Mouse (Mus musculus): Measurements from ENCODE around the gene Abhd4. TPM values are rescaled to one million over a fixed set of nuclear protein-coding genes. Genes with fewer than 3 reads are reported as not detected.
"Not testable (repeated sequence)": the region's sequence is repeated elsewhere in the genome, so short reads cannot be mapped to it uniquely, and the experiment has no call there.

Abhd4 gene
- polyA plus RNA-seq, 1 experiment from 2014 or later = 113 TPM

DNA sequence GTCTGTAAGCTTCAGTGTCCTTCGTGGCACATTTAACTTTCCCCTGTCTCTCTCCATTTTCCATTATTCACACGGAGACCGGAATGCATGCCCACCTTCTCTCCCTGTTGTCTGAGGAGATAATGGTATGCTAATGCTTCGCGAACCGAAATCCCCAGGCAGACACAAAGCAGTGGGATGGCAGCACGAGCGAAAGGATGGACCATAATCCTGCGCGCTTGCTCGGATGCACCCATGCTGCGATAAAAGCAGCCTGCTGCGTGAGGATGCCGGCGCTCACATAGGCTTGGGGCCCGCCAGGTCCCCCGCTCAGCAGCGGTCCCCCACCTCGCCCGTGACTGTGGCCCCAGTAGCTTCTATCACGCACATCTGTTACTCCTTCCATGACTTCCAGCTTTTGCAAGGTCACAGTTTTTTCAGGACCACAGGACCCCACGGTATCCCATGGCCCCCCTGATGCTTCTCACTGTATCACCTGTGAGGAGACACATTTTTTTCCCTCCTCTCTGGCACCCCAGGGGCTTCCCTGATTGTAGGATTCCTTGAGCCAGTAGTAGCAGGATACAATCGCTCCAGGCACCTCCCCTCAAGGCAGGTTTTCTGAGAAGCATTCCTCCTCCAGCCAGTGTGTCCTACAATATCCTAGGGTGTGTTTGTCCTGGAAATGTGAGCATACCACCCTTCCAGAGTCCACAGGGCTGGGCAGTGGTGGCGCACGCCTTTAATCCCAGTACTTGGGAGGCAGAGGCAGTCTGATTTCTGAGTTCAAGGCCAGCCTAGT is 24.9 kb upstream of the Abhd4 start:
- H3K27me3 ChIP-seq = no peaks in the 10 kb centered on the region
- ChIA-PET CTCF (interaction anchor here (1.9 to 5.1 kb wide), 5 partner anchors 9 to 220 kb away, joined by 6 to 24 read pairs (median 8); partner anchors contain the start of genes Abhd4 and Dad1), POLR2A (no interaction called here)
- in situ Hi-C loops (cut with MboI; ENCODE audit: low pct_unique_long_range_greater_than_20kb) = loop anchor here (5.0 to 10.0 kb wide), 3 partner anchors 223 to 416 kb away; partner anchors contain the start of genes Ajuba, Cdh24 and Gm17606
- no peak for DNase-seq (ENCODE audit: low read depth, low spot score)
- TF ChIP-seq CTCF (IDR thresholded peaks at IDR 0.05) = no peak
- ATAC-seq = no peak

DNA sequence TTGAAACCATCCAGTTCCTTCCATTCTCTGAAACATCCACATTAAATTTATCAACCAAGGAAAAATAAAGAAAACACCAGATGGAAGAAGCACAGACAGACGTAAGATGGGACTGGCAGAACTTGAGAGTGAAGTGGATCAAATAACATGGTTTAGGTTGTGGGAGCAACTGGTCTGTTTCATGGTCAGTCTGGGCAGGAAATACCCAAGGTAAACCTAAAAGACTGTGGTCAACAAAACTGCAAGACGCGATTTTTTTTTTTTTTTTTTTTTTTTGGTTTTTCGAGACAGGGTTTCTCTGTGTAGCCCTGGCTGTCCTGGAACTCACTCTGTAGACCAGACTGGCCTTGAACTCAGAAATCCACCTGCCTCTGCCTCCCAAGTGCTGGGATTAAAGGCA is 24.1 kb upstream of the Abhd4 start:
- ATAC-seq; CTCF ChIA-PET; H3K27me3 ChIP-seq; POLR2A ChIA-PET; DNase-seq (ENCODE audit: low read depth, low spot score): not testable (repeated sequence)
- in situ Hi-C loops (cut with MboI; ENCODE audit: low pct_unique_long_range_greater_than_20kb) = loop anchor here (5.0 to 10.0 kb wide), 4 partner anchors 182 to 415 kb away; partner anchors contain the start of genes Ajuba, Cdh24 and Gm17606

DNA sequence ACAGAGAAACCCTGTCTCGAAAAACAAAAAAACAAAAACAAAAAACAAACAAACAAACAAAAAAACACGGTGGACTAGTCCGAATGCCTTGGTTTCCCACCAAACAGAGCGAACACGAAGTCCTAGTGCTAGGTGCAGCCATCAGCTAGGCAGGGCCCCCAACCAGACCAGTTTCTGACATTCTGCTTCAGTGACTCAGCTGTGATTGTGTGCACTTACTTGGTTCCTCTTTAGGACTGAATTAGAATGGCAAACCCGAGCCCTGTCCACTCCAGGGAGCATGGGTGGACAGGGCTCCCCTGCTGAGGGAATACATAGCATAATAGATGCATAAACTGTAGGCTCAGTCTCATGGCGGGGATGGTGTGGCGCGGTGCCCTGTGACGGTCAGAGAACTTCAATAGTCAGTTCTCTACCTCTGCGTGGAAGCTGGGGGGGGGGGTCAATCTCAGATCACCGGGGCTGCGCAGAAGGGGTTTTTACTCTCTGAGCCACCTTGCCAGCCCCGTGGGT is 23.3 kb upstream of the Abhd4 start:
- in situ Hi-C loops (cut with MboI; ENCODE audit: low pct_unique_long_range_greater_than_20kb) = loop anchor here (5.0 kb wide), 1 partner anchor 182 kb away; no protein-coding TSS in a partner anchor
- ChIA-PET CTCF (no interaction called here), POLR2A (interaction anchor here (0.6 kb wide), 1 partner anchor 183 kb away, joined by 3 read pairs; no protein-coding TSS in a partner anchor)
- DNase-seq (ENCODE audit: low read depth, low spot score) (no peak), ATAC-seq (no peak)
- no peaks in the 10 kb centered on the region for H3K27me3 ChIP-seq
- no peak for TF ChIP-seq CTCF (IDR thresholded peaks at IDR 0.05)

DNA sequence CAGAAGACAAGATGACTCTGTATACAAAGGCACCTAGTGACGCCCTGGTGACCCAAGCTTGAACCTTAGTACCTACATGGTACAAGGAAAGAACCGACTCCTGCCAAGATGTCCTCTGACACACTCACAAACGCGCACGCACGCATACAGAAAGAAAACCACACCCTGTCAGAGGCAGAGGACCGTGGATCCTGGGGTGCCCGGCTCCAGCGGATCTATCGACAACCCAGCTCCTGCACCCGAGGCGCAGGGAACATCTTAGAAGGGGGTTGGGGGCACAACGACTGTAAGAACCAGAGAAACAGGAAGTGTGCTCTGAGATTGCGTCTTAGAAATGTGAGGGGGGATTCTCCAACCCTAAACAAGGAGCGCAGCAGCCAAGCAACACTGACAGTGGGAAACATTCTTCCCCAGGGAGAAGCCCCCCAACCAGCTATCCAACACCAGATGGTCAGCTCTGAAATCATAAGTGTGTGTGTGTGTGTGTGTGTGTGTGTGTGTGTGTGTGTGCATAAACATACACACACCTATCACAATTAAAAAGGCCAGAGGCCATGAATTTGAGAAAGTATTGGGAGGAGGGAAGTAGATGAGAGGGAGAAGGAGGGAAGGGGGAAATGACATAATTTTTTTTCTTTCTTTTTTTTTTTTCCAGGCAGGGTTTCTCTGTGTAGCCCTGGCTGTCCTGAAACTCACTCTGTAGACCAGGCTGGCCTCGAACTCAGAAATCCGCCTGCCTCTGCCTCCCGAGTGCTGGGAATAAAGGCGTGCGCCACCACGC is 22.6 kb upstream of the Abhd4 start:
- no peaks in the 10 kb centered on the region for H3K27me3 ChIP-seq
- ATAC-seq (no peak), DNase-seq (ENCODE audit: low read depth, low spot score) (no peak)
- CTCF ChIA-PET = interaction anchor here (1.3 kb wide), 1 partner anchor 181 kb away, joined by 4 read pairs; no protein-coding TSS in a partner anchor
- POLR2A ChIA-PET = interaction anchor here (0.6 to 0.7 kb wide), 2 partner anchors 169 to 182 kb away, joined by 3 to 4 read pairs; no protein-coding TSS in a partner anchor
- in situ Hi-C loops (cut with MboI; ENCODE audit: low pct_unique_long_range_greater_than_20kb) = loop anchor here (5.0 kb wide), 1 partner anchor 181 kb away; no protein-coding TSS in a partner anchor
- TF ChIP-seq CTCF (IDR thresholded peaks at IDR 0.05) = no peak

DNA sequence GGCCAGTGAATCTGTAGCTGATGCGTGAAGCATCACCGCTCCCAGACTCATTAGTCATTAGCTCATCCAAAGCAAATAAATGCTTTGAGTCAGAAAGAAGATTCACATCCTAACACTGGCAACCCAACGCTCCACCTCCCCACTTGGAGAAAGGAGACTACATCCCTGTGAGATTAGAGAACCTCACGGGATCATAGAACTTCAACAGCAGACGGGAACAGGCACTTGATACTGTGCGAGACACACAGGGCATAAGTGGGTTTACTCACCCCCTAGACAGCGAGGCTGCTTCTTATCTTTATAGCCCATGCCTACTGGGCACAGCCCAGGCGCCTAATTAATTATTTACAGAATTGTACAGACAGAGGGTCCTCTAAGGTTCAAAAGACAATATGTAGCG is 21.8 kb upstream of the Abhd4 start:
- in situ Hi-C loops (cut with MboI; ENCODE audit: low pct_unique_long_range_greater_than_20kb) = loop anchor here (5.0 kb wide), 1 partner anchor 180 kb away; no protein-coding TSS in a partner anchor
- TF ChIP-seq CTCF (IDR thresholded peaks at IDR 0.05) = no peak
- ATAC-seq (peak; percentile 72), DNase-seq (ENCODE audit: low read depth, low spot score) (peak; percentile 68)
- ChIA-PET CTCF (interaction anchor here (0.9 to 1.3 kb wide), 2 partner anchors 180 to 202 kb away, joined by 3 to 4 read pairs; no protein-coding TSS in a partner anchor), POLR2A (no interaction called here)
- H3K27me3 ChIP-seq = no peaks in the 10 kb centered on the region

DNA sequence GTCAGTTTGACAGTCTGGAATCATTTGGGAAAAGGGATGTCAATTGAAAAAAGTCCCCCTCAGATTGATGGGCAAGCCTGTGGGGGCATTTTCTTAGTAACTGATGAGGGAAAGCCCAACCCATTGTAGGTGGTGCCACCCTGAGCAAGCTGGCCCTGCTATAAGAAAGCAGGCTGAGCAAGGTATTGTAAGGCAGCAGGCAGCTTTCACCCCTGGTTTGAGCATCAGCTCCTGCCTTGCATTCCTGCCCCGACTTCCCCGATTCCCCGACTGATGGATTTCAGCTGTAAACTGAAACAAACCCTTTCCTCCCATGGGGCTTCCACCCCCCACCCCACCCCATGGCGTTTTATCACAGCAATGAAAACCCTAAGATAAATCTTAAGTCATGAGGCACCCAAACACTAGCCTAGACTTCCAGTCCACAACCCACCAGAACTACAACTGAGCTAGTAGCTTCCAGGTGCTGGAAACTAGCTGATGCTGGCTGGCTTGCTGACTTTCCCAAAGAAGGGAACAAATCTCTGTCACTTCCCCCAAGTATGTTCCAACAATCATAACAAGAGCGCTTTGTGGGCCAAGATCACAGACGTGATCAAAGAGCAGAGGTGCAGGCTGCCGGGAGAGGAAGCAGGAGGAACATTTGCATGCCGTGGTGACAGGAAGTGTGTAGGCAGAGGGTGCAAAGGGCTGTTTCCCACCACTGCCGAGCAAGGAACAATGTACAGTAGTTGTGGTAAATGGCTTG is 21.0 kb upstream of the Abhd4 start:
- in situ Hi-C loops (cut with MboI; ENCODE audit: low pct_unique_long_range_greater_than_20kb) = loop anchor here (5.0 kb wide), 1 partner anchor 179 kb away; no protein-coding TSS in a partner anchor
- TF ChIP-seq CTCF (IDR thresholded peaks at IDR 0.05) = no peak
- POLR2A ChIA-PET = interaction anchor here (0.7 kb wide), 2 partner anchors 31 to 212 kb away, joined by 3 to 4 read pairs; no protein-coding TSS in a partner anchor
- DNase-seq (ENCODE audit: low read depth, low spot score) (no peak), ATAC-seq (peak; percentile 29)
- CTCF ChIA-PET = interaction anchor here (0.9 to 2.6 kb wide), 5 partner anchors 178 to 226 kb away, joined by 3 to 8 read pairs (median 3); no protein-coding TSS in a partner anchor
- no peaks in the 10 kb centered on the region for H3K27me3 ChIP-seq

DNA sequence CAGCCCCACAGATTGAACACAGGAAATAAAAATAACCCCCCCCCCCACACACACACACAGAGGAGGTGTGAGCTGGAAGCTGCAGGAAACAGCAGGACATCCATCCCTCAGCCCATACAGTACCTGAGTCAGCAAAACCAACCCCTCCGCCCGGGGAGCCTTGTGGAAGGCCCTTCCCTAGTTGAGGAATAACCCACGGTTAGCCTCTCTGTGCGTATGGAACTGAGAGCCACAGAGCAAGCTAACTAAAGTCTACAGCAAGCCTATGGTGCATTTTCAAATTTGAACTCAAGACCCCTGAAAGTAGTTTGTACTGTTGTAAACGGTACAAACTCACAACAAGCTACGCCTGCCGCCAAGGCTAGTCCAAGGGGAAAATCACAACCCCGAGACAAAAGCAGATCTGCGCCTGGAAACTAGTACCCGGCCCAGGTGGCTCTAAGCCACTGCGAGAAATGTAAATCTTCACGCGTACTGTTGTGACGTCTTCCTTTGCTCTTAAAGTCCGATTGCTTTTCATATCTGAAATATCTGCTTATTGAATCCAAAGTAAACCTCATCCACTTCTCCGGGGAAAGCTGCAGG is 20.3 kb upstream of the Abhd4 start:
- no peak for TF ChIP-seq CTCF (IDR thresholded peaks at IDR 0.05)
- no peaks in the 10 kb centered on the region for H3K27me3 ChIP-seq
- DNase-seq (ENCODE audit: low read depth, low spot score) = no peak
- ATAC-seq = no peak
- ChIA-PET CTCF (interaction anchor here (1.0 to 2.6 kb wide), 5 partner anchors 177 to 225 kb away, joined by 3 to 8 read pairs (median 3); no protein-coding TSS in a partner anchor), POLR2A (no interaction called here)
- in situ Hi-C loops (cut with MboI; ENCODE audit: low pct_unique_long_range_greater_than_20kb) = loop anchor here (5.0 kb wide), 1 partner anchor 179 kb away; no protein-coding TSS in a partner anchor

DNA sequence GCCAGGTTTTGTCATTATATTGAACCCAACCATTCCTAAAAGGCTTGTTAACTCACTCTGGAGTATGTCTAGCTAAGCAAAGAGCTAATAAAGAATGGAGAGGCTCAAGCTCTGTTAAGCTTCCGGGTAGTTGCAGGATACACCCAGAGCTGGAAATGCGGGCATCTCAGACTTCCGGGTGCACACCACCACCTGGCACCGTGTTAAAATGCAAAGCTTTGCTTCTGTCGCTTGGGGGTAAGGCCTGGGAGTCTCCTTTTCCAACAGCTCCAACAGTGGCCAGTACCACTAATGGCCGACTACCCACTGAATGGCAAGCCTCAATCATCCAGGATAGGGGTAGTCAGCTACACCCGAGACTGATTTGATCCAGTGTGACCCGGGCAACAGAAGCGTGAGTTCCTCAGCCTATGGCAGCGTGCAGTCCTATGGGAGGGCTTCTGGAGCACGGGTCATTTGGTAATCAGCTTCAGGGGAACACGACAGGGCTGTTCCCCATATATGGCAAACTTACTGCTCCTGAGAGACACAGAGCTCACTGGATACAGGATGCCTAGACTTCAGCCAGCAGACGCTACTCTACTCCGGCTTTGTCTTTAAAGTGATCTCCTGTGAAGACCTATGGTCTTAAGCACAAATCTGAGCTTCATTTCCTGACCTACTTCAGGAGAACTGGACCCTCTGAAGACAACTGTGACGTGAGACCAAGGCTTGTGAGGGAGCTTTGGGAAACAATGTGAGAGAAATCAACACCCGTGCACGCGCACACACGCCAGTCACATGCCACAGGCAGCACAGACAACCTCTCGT is 19.6 kb upstream of the Abhd4 start:
- H3K27me3 ChIP-seq = no peaks in the 10 kb centered on the region
- no peak for DNase-seq (ENCODE audit: low read depth, low spot score)
- POLR2A ChIA-PET = no interaction called here
- CTCF ChIA-PET = interaction anchor here (1.3 to 2.6 kb wide), 4 partner anchors 14 to 214 kb away, joined by 3 to 8 read pairs (median 4); no protein-coding TSS in a partner anchor
- no peak for TF ChIP-seq CTCF (IDR thresholded peaks at IDR 0.05)
- no peak for ATAC-seq
- in situ Hi-C loops (cut with MboI; ENCODE audit: low pct_unique_long_range_greater_than_20kb) = loop anchor here (5.0 kb wide), 1 partner anchor 178 kb away; no protein-coding TSS in a partner anchor

Data from Patski (cell line).